Mouse (Mus musculus) stomach, embryonic 15.5 days (tissue): ENCODE results near the gene Bag1. TPM values are rescaled to one million over a fixed set of nuclear protein-coding genes. Genes with fewer than 3 reads are reported as not detected.

Experiments
- ATAC-seq: fragments of 200-750 bp; cut with Nextera tagmentation; 2 replicates; pipeline ENCODE4 v1.8.0; 2017; ENCODE audit warnings: low read depth, moderate number of reproducible peaks, moderate TSS enrichment; ENCODE audit not compliant: insufficient read depth, low FRiP score
- H3K27ac ChIP-seq: fragments of 300-500 bp; sonication (generic); 2 replicates; pipeline ENCODE4 v1.5.1; 2015; ENCODE audit warnings: mild to moderate bottlenecking, inconsistent platforms
- H3K27me3 ChIP-seq: fragments of 300-500 bp; sonication (generic); replicated peaks from 2 replicates; pipeline ENCODE4 v1.6.1; 2015; ENCODE audit warnings: inconsistent platforms
- H3K36me3 ChIP-seq: fragments of 300-500 bp; sonication (generic); 2 replicates; pipeline ENCODE4 v1.6.1; 2015; ENCODE audit warnings: inconsistent platforms
- H3K4me1 ChIP-seq: fragments of 300-500 bp; sonication (generic); 2 replicates; pipeline ENCODE4 v1.6.1; 2015; ENCODE audit warnings: inconsistent platforms
- H3K4me2 ChIP-seq: fragments of 300-500 bp; sonication (generic); 2 replicates; pipeline ENCODE4 v1.6.1; 2015; ENCODE audit warnings: mild to moderate bottlenecking, inconsistent platforms
- H3K4me3 ChIP-seq: fragments of 300-500 bp; sonication (generic); replicated peaks from 2 replicates; pipeline ENCODE4 v1.5.1; 2015; ENCODE audit warnings: inconsistent platforms
- H3K9ac ChIP-seq: fragments of 300-500 bp; sonication (generic); 2 replicates; pipeline ENCODE4 v1.6.1; 2015; ENCODE audit warnings: inconsistent platforms
- H3K9me3 ChIP-seq: fragments of 300-500 bp; sonication (generic); 2 replicates; pipeline ENCODE4 v1.6.1; 2016; ENCODE audit warnings: inconsistent platforms
- WGBS: fragments of 180-500 bp; shearing (Covaris S2); methylation state at CpG from one replicate; pipeline ENCODE4 v1.1.7; 2015; 5-methylcytosine and 5-hydroxymethylcytosine counted together
- polyA plus RNA-seq: library from polyadenylated mRNA; unstranded; fragments of >200 nt; fragmentation: Nextera tagmentation; extraction: Ambion mirVana; gene quantifications from 2 replicates; pipeline ENCODE4 v1.2.1, GENCODE M21; 2015

Gene Bag1
- 225 and 233 TPM in 2 replicates for polyA plus RNA-seq

DNA sequence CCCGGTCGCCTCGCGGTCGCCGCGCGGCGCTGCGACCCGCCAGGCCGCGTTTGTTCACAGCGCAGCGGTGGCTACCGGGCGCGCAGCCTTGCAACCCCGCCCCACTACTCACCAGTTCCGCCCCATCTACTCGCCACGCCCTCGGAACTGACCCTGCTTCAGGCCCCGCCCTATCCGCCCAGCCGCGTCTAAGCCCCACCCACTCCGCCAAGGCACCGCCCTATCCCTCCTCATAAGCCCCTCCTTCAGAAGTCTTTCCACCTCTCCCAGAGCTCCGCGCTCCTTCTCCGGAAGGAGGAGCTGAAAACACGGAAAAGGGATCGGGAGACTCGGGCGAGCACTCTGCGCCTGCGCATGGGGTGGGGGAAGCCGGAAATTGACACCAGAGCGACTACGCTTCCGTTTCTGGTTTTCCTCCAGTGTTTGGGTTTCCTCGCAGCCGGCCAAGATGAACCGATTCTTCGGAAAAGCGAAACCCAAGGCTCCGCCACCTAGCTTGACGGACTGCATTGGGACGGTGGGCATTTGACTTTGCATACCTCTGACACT, at the start of gene Bag1, which contains the start of gene Chmp5:
Gene Bag1 (minus strand): TSS at position 135 of the 549 bp plus-strand sequence.
Gene Chmp5 (plus strand): TSS at position 248 of the 549 bp plus-strand sequence.
- peaks cover 20% of the 10 kb centered on the region for H3K36me3 ChIP-seq

DNA sequence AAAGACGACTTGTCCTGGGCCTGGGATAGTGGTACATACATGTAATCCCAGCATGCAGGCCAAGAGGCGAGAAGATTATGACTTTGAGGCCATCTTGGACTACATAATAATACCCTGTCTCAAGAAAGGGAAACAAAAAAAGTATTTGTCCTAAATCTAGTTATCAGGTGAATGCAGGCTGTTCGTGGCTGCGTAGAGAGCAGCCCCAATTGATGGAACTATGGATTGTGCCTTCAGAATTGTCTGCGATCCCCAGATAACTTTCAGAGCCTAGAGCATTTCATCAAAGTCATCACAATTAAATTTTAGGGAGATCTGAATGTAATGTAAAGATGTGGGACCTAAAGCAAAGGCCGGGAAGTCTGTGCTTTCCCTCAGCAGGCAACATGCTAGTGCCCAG, 48.2 kb upstream of the Bag1 start:
- Histone ChIP-seq H3K27me3 (no peaks in the 10 kb centered on the region), H3K27ac (no peak overlapping the region), H3K4me2 (no peak overlapping the region), H3K4me1 (no peaks in the 10 kb centered on the region), H3K9ac (no peak overlapping the region), H3K9me3 (no peaks in the 10 kb centered on the region), H3K36me3 (peaks cover 65% of the 10 kb centered on the region), H3K4me3 (no peak overlapping the region)
- no peak for ATAC-seq
- 93% methylated on average over 6 of the region's 6 CpGs for WGBS

More for the DNA sequence above, at the start of gene Bag1, which contains the start of gene Chmp5:
- Histone ChIP-seq H3K9me3 (no peaks in the 10 kb centered on the region), H3K27me3 (no peaks in the 10 kb centered on the region), H3K4me2 (peak within 1 kb of the TSS; percentile 84), H3K9ac (peak within 1 kb of the TSS; percentile 90), H3K27ac (peak within 1 kb of the TSS; percentile 91), H3K4me1 (peaks cover 17% of the 10 kb centered on the region), H3K4me3 (peak within 1 kb of the TSS; percentile 98)
- 0% methylated on average over 46 of the region's 50 CpGs for WGBS
- ATAC-seq, result peak; percentile 99

DNA sequence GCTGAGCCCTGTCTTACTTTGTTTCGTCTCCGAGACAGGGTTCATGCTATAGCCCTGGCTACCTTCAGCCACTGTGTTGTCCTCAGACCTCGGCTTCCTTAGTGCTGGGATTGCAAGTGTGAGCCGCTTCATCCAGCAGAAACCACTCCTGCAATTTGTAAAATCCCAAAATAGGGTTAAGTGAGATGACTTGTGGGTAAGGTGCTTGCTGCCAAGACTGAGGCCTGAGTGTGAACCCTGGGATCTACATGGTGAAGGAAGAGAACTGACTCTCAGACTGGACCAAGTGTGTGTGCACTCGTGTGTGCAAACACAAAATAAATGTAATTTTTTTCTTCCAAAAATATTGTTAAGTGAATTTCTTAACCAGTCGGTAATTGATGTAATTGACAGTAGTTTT, 41.5 kb upstream of the Bag1 start:
- WGBS, result 90% methylated on average over 6 of the region's 6 CpGs
- Histone ChIP-seq H3K36me3 (peaks cover 68% of the 10 kb centered on the region), H3K4me2 (no peak overlapping the region), H3K4me3 (no peak overlapping the region), H3K9me3 (no peaks in the 10 kb centered on the region), H3K4me1 (no peaks in the 10 kb centered on the region), H3K27me3 (no peaks in the 10 kb centered on the region), H3K27ac (no peak overlapping the region), H3K9ac (no peak overlapping the region)
- no peak for ATAC-seq

DNA sequence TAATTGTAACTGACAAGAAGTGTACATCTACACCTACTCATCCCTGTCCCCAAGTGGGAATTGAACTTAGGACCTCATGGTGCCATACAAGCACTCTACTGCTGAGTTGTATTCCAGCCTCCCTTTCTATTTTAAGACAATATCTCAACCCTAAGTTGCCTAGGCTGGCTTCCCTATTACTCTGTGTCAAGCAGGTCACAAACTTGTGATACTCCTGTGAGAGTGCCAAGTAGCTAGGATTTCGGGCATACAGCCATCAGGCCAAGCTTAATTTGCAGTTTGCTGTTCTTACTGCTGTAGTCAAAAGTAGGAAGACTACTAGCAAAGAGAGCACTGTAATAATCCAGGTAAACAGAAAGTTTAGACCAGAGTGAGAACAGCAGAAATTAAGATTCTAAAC, 35.6 kb upstream of the Bag1 start:
- Histone ChIP-seq H3K9ac (no peak overlapping the region), H3K4me1 (no peaks in the 10 kb centered on the region), H3K9me3 (no peaks in the 10 kb centered on the region), H3K36me3 (peaks cover 32% of the 10 kb centered on the region), H3K27ac (no peak overlapping the region), H3K4me3 (no peak overlapping the region), H3K4me2 (no peak overlapping the region), H3K27me3 (no peaks in the 10 kb centered on the region)
- WGBS, result 91% methylated on average over 1 of the region's 1 CpGs
- ATAC-seq, result no peak

DNA sequence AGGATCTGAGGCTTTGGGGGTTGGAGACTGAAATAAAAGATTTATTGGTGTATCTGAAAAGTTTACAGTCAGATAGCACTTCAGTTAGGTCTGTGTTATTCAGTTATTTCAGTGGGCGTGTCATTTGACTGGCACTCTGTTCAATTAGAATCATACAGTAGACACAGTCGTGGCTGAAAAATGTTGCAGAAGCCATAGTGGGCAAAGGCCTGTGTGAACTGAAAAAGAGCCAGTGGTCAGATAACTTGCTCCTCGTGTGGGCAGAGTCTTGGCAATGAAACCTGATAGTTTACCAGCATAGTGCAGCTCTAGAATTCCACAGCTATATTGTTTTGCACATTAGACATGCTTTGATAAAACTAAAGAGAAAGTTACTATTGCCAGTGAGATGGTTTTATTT, 34.4 kb upstream of the Bag1 start:
- ATAC-seq, result no peak
- H3K36me3 ChIP-seq, result peaks cover 32% of the 10 kb centered on the region
- 73% methylated on average over 3 of the region's 3 CpGs for WGBS

DNA sequence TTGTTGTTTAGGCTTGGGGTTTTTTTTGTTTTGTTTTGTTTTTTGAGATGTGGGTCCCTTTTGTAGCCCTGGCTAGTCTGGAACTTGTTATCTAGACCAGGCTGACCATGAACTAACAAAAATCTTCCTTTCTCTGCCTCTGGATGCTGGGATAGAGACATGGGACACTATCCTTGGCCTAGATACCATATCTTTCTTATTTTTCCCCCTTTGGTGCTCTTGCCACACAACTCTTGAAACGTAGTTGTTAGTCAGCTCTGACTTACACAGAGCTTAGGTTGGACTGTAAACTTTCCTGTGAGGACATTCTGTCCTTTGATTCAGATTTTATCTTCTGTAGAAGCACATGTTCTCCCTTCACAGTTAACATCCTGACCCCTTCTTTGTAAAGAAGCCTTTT, 31.3 kb upstream of the Bag1 start:
- WGBS, result 92% methylated on average over 1 of the region's 1 CpGs
- no peaks in the 10 kb centered on the region for H3K9me3 ChIP-seq
- no peak overlapping the region for H3K9ac ChIP-seq
- H3K4me3 ChIP-seq, result no peak overlapping the region
- H3K27ac ChIP-seq, result no peak overlapping the region
- no peak for ATAC-seq
- peaks cover 29% of the 10 kb centered on the region; the same call in 1 of the 2 replicates for H3K36me3 ChIP-seq
- H3K27me3 ChIP-seq, result no peaks in the 10 kb centered on the region
- no peak overlapping the region for H3K4me2 ChIP-seq
- H3K4me1 ChIP-seq, result no peaks in the 10 kb centered on the region

More for the DNA sequence above, 34.4 kb upstream of the Bag1 start:
- Histone ChIP-seq H3K27me3 (no peaks in the 10 kb centered on the region), H3K4me1 (no peaks in the 10 kb centered on the region), H3K27ac (no peak overlapping the region), H3K9me3 (no peaks in the 10 kb centered on the region), H3K4me2 (no peak overlapping the region), H3K4me3 (no peak overlapping the region), H3K9ac (no peak overlapping the region)

DNA sequence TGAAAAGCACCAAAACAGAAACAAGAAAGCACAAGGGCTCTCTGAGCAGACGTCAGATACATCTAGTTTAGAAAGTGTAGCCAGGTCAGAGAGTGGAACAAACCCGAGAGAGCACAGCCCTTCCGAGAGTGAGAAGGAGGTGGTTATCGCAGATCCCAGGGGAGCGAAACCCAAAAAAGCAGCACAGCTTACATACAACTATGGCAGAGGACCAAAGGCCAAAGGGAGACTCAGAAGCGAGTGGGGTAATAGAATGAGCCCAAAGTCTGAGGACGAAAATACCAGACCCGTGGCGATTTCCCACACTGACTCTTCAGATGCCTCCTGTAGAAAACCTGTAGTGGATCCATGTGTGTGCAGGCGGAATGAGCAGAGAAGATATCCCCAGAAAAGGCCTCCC, 28.6 kb upstream of the Bag1 start:
- Histone ChIP-seq H3K4me2 (no peak overlapping the region), H3K4me1 (peaks cover 9% of the 10 kb centered on the region), H3K27ac (no peak overlapping the region), H3K4me3 (no peak overlapping the region), H3K27me3 (no peaks in the 10 kb centered on the region), H3K36me3 (peaks cover 27% of the 10 kb centered on the region; the same call in 1 of the 2 replicates), H3K9me3 (no peaks in the 10 kb centered on the region), H3K9ac (no peak overlapping the region)
- ATAC-seq, result no peak
- 89% methylated on average over 10 of the region's 10 CpGs for WGBS

DNA sequence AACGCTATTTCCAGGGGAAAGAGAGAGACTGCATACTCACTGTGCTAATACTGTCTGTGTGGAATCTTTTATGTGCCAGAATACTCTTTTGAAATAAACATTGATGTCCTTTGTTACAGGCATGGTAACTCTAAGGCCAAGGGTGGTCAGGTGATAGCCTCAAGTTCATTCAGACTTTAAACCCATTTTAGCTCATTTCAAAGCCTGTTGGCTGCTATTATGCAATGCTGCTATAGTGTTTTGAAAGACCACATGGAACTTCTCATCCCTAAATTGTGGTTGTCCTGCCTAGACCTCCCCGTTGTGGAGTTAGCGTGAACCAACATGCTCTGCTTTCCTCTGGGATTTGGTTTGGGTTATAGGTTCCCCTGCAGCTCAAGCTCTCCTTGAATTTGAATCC, 27.6 kb upstream of the Bag1 start:
- H3K9me3 ChIP-seq, result no peaks in the 10 kb centered on the region
- H3K4me1 ChIP-seq, result peaks cover 9% of the 10 kb centered on the region
- ATAC-seq, result no peak
- no peak overlapping the region for H3K9ac ChIP-seq
- H3K27me3 ChIP-seq, result no peaks in the 10 kb centered on the region
- WGBS, result 89% methylated on average over 3 of the region's 3 CpGs
- peaks cover 27% of the 10 kb centered on the region; the same call in 1 of the 2 replicates for H3K36me3 ChIP-seq
- H3K4me2 ChIP-seq, result no peak overlapping the region
- no peak overlapping the region for H3K4me3 ChIP-seq
- H3K27ac ChIP-seq, result no peak overlapping the region

DNA sequence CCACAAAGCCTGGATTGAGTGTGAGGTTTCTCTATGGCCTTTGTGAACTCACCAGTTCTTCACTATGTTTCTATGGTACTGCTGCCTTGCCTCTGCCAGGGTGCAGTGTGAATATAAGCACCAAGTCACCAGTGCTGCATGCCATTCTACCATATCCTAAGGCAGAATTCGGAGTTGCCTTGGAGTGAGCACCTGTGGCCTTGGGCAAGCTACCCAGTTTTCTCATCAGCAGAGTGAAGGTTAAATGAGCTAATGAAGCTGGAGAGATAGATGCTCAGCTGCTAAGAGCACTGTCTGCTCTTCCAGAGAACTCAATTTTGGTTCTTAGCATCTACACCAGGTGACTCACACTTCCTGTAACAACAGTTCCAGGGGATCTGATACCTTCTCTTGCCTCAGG, 25.9 kb upstream of the Bag1 start:
- H3K4me1 ChIP-seq, result peaks cover 11% of the 10 kb centered on the region
- no peak overlapping the region for H3K4me3 ChIP-seq
- H3K36me3 ChIP-seq, result peaks cover 19% of the 10 kb centered on the region; the same call in 1 of the 2 replicates
- 93% methylated on average over 1 of the region's 1 CpGs for WGBS
- H3K9ac ChIP-seq, result no peak overlapping the region
- no peak overlapping the region for H3K4me2 ChIP-seq
- H3K27me3 ChIP-seq, result no peaks in the 10 kb centered on the region
- H3K27ac ChIP-seq, result no peak overlapping the region
- ATAC-seq, result no peak
- no peaks in the 10 kb centered on the region for H3K9me3 ChIP-seq

DNA sequence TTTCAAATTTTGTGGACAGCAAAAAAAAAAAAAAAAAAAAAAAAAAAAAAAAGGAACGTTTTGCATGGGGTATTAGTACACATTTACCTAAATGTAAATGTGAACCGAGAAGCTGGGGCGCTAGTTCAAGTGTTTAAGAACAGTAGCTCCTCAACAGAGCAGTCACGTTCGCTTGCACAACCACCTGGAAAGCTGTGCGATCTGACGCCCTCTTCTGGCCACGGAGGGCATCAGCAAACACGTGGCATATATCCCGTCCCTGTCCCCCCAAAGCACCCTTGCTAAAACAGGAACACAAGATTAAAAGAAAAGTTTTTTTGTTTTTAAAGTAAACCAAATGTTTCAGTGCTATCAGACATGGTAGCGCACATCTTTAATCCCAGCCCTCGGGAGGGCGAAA, 23.6 kb upstream of the Bag1 start:
- peaks cover 13% of the 10 kb centered on the region; the same call in 1 of the 2 replicates for H3K36me3 ChIP-seq
- peaks cover 11% of the 10 kb centered on the region for H3K4me1 ChIP-seq
- H3K27ac ChIP-seq, result peak overlapping the region; percentile 95; the same call in 1 of the 2 replicates
- no peaks in the 10 kb centered on the region for H3K9me3 ChIP-seq
- no peak for ATAC-seq
- H3K27me3 ChIP-seq, result no peaks in the 10 kb centered on the region
- H3K9ac ChIP-seq, result peak overlapping the region; percentile 57; the same call in 1 of the 2 replicates
- 24% methylated on average over 13 of the region's 13 CpGs for WGBS
- H3K4me3 ChIP-seq, result peak overlapping the region; percentile 94
- H3K4me2 ChIP-seq, result peak overlapping the region; percentile 69

DNA sequence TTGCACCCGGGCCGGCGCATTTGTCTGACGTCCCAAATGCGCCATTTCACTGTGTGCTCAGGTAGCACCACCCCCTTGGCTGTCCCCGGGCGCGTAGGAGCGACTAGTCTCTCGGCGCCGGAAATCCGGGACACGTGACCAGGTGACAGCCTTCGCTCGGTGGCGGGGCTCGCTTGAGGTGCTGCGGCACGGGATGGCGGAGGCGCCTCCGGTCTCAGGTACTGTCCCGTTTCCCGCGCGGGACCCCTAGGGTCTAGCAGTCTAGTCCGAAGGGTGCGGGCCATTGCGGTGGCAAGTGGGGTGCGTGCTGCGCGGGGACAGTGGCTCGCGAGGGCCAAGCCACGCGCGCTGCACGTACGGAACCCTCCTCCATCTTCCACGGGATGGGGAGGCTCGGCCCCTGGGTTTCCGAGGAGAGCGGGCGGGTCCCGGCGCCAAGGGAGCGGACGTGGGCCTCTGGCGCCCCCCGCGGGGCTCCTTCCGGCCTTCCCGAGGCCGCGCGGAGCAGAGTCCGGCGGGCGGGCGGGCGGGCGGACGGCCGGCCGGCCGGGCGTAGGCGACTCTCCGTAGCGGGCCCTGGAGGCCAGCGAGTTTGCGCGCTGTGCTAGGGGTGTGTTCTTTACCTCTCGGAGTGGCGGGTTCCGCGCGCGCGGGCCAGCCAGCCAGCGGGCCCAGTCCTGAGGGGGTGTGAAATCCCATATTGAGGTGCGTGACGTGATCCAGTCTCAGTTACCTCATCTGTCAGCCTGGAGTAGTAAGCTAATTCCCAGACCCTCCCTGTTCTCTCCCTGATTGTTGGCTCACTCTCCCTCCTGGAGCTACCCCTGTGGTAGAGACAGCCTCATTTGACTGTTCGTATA, 23.0 kb upstream of the Bag1 start, which contains the start of gene Nfx1:
Gene Nfx1 (plus strand): TSS at position 65 of the 860 bp plus-strand sequence.
- Histone ChIP-seq H3K27ac (peak within 1 kb of the TSS; percentile 95), H3K4me2 (peak within 1 kb of the TSS; percentile 69), H3K27me3 (no peaks in the 10 kb centered on the region), H3K36me3 (peaks cover 12% of the 10 kb centered on the region; the same call in 1 of the 2 replicates), H3K4me3 (peak within 1 kb of the TSS; percentile 94), H3K9ac (peak within 1 kb of the TSS; percentile 64), H3K4me1 (peaks cover 11% of the 10 kb centered on the region), H3K9me3 (no peaks in the 10 kb centered on the region)
- peak; percentile 94 for ATAC-seq
- WGBS, result under 1% methylated on average over 85 of the region's 85 CpGs

DNA sequence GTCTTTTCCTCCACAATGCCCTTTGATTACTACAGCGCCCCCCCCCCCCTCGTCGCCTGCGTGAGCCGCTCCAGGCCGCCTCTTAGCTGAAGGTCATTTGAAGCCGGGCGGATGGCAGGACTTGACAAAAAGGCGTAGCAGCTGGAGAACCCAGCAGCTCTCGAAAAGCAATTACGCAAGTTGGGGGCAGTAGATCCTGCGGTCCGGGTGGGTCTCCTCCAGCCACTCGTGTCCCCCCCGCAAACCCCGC, 22.4 kb upstream of the Bag1 start:
- peak overlapping the region; percentile 95 for H3K27ac ChIP-seq
- H3K9ac ChIP-seq, result peak overlapping the region; percentile 64; the same call in 1 of the 2 replicates
- WGBS, result under 1% methylated on average over 16 of the region's 16 CpGs
- ATAC-seq, result peak; percentile 52; the same call in 1 of the 2 replicates
- H3K27me3 ChIP-seq, result no peaks in the 10 kb centered on the region
- H3K4me3 ChIP-seq, result peak overlapping the region; percentile 94
- peaks cover 11% of the 10 kb centered on the region for H3K4me1 ChIP-seq
- H3K4me2 ChIP-seq, result peak overlapping the region; percentile 69
- no peaks in the 10 kb centered on the region for H3K9me3 ChIP-seq
- peaks cover 17% of the 10 kb centered on the region; the same call in 1 of the 2 replicates for H3K36me3 ChIP-seq
